Mouse (Mus musculus) midbrain, embryonic 10.5 days (tissue): ENCODE measurements around the gene Hmgb1. TPM values are rescaled to one million over a fixed set of nuclear protein-coding genes. Genes with fewer than 3 reads are reported as not detected.

Source experiments
- DNase-seq: peaks from one replicate; pipeline ENCODE4 v3.0.0-alpha.2; 2017; ENCODE audit warnings: low spot score
- H3K27ac ChIP-seq: fragments of 300-500 bp; sonication (generic); replicated peaks from 2 replicates; pipeline ENCODE4 v1.5.1; 2016; ENCODE audit warnings: mild to moderate bottlenecking
- H3K27me3 ChIP-seq: fragments of 300-500 bp; sonication (generic); 2 replicates; pipeline ENCODE4 v1.6.1; 2016; ENCODE audit warnings: low read depth, mild to moderate bottlenecking; ENCODE audit not compliant: poor library complexity, severe bottlenecking
- H3K36me3 ChIP-seq: fragments of 300-500 bp; sonication (generic); 2 replicates; pipeline ENCODE4 v1.6.1; 2016; ENCODE audit warnings: mild to moderate bottlenecking, moderate library complexity
- H3K4me1 ChIP-seq: fragments of 300-500 bp; sonication (generic); 2 replicates; pipeline ENCODE4 v1.6.1; 2016
- H3K4me3 ChIP-seq: fragments of 300-500 bp; sonication (generic); 2 replicates; pipeline ENCODE4 v1.5.1; 2016; ENCODE audit warnings: mild to moderate bottlenecking, moderate library complexity
- H3K9me3 ChIP-seq: fragments of 300-500 bp; sonication (generic); replicated peaks from 2 replicates; pipeline ENCODE4 v1.6.1; 2016; ENCODE audit warnings: mild to moderate bottlenecking
- WGBS: fragments of 180-500 bp; shearing (Covaris S2); methylation state at CpG from one replicate; pipeline ENCODE4 v1.1.7; 2016; 5-methylcytosine and 5-hydroxymethylcytosine counted together
- polyA plus RNA-seq: library from polyadenylated mRNA; unstranded; fragments of >200 nt; fragmentation: Nextera tagmentation; extraction: Ambion mirVana; gene quantifications from 2 replicates; pipeline ENCODE4 v1.2.1, GENCODE M21; 2016

Gene Hmgb1
- polyA plus RNA-seq, 1 experiment from 2014 or later, result 1,420 TPM

- H3K36me3 ChIP-seq, result peaks cover 22% of the 10 kb centered on the region
- H3K9me3 ChIP-seq, result no peaks in the 10 kb centered on the region
- H3K27me3 ChIP-seq, result no peaks in the 10 kb centered on the region
- peak overlapping the region; percentile 82 for H3K4me3 ChIP-seq
- H3K4me1 ChIP-seq, result peaks cover 26% of the 10 kb centered on the region
- WGBS, result 4% methylated on average over 32 of the region's 34 CpGs
- H3K27ac ChIP-seq, result peak overlapping the region; percentile 99
- DNase-seq, result no peak
Measured at GRCm38 (mm10) chr5:149053352-149054168, 130.7 kb downstream of the Hmgb1 start.

GRCm38 (mm10) chr5:149052421-149053338, 131.6 kb downstream of the Hmgb1 start:
- H3K27ac ChIP-seq, result peak overlapping the region; percentile 99
- H3K4me1 ChIP-seq, result peaks cover 26% of the 10 kb centered on the region
- H3K9me3 ChIP-seq, result no peaks in the 10 kb centered on the region
- H3K4me3 ChIP-seq, result peak overlapping the region; percentile 82
- no peaks in the 10 kb centered on the region for H3K27me3 ChIP-seq
- peak; percentile 99 for DNase-seq
- peaks cover 23% of the 10 kb centered on the region for H3K36me3 ChIP-seq
- under 1% methylated on average over 109 of the region's 110 CpGs for WGBS

- Histone ChIP-seq H3K27me3 (no peaks in the 10 kb centered on the region), H3K4me1 (peaks cover 26% of the 10 kb centered on the region), H3K4me3 (peak overlapping the region; percentile 82), H3K27ac (peak overlapping the region; percentile 99), H3K36me3 (peaks cover 28% of the 10 kb centered on the region), H3K9me3 (no peaks in the 10 kb centered on the region)
- 3% methylated on average over 97 of the region's 120 CpGs for WGBS
- DNase-seq, result peak; percentile 83
Measured at GRCm38 (mm10) chr5:149051571-149052420, 132.5 kb downstream of the Hmgb1 start.

GRCm38 (mm10) chr5:149051194-149051570, 133.1 kb downstream of the Hmgb1 start:
- Histone ChIP-seq H3K36me3 (peaks cover 34% of the 10 kb centered on the region), H3K4me1 (peaks cover 26% of the 10 kb centered on the region), H3K27ac (peak overlapping the region; percentile 99), H3K9me3 (no peaks in the 10 kb centered on the region), H3K4me3 (peak overlapping the region; percentile 82), H3K27me3 (no peaks in the 10 kb centered on the region)
- peak; percentile 50 for DNase-seq
- under 1% methylated on average over 27 of the region's 27 CpGs for WGBS

GRCm38 (mm10) chr5:149050588-149051160, 133.6 kb downstream of the Hmgb1 start:
- H3K4me3 ChIP-seq, result peak overlapping the region; percentile 82
- DNase-seq, result no peak
- no peaks in the 10 kb centered on the region for H3K27me3 ChIP-seq
- H3K4me1 ChIP-seq, result peaks cover 26% of the 10 kb centered on the region
- peak overlapping the region; percentile 99 for H3K27ac ChIP-seq
- 41% methylated on average over 10 of the region's 10 CpGs for WGBS
- H3K36me3 ChIP-seq, result peaks cover 40% of the 10 kb centered on the region
- H3K9me3 ChIP-seq, result no peaks in the 10 kb centered on the region

- Histone ChIP-seq H3K4me3 (peak overlapping the region; percentile 3; the same call in 1 of the 2 replicates), H3K27me3 (no peaks in the 10 kb centered on the region), H3K4me1 (peaks cover 26% of the 10 kb centered on the region), H3K36me3 (peaks cover 48% of the 10 kb centered on the region), H3K9me3 (no peaks in the 10 kb centered on the region), H3K27ac (no peak overlapping the region)
- DNase-seq, result no peak
- 80% methylated on average over 3 of the region's 3 CpGs for WGBS
Measured at GRCm38 (mm10) chr5:149049435-149049834, 134.9 kb downstream of the Hmgb1 start.

- Histone ChIP-seq H3K9me3 (no peaks in the 10 kb centered on the region), H3K27me3 (no peaks in the 10 kb centered on the region), H3K4me1 (peaks cover 24% of the 10 kb centered on the region), H3K27ac (no peak overlapping the region), H3K36me3 (peaks cover 51% of the 10 kb centered on the region), H3K4me3 (no peak overlapping the region)
- WGBS, result 88% methylated on average over 1 of the region's 1 CpGs
- DNase-seq, result no peak
Measured at GRCm38 (mm10) chr5:149048961-149049360, 135.3 kb downstream of the Hmgb1 start.

GRCm38 (mm10) chr5:149046650-149047049, 137.6 kb downstream of the Hmgb1 start:
- Histone ChIP-seq H3K27ac (no peak overlapping the region), H3K9me3 (no peaks in the 10 kb centered on the region), H3K27me3 (no peaks in the 10 kb centered on the region), H3K36me3 (peaks cover 60% of the 10 kb centered on the region), H3K4me1 (peaks cover 16% of the 10 kb centered on the region), H3K4me3 (no peak overlapping the region)
- WGBS, result 87% methylated on average over 9 of the region's 9 CpGs
- no peak for DNase-seq

- no peak for DNase-seq
- 91% methylated on average over 9 of the region's 9 CpGs for WGBS
- Histone ChIP-seq H3K27me3 (no peaks in the 10 kb centered on the region), H3K36me3 (peaks cover 57% of the 10 kb centered on the region), H3K9me3 (no peaks in the 10 kb centered on the region), H3K27ac (no peak overlapping the region), H3K4me1 (peaks cover 13% of the 10 kb centered on the region), H3K4me3 (no peak overlapping the region)
Measured at GRCm38 (mm10) chr5:149045470-149046085, 138.7 kb downstream of the Hmgb1 start.

- Histone ChIP-seq H3K9me3 (peaks cover 1% of the 10 kb centered on the region; the same call in 1 of the 2 replicates), H3K27ac (no peak overlapping the region), H3K27me3 (no peaks in the 10 kb centered on the region), H3K36me3 (peaks cover 54% of the 10 kb centered on the region), H3K4me3 (no peak overlapping the region), H3K4me1 (peaks cover 8% of the 10 kb centered on the region)
- 87% methylated on average over 7 of the region's 7 CpGs for WGBS
- no peak for DNase-seq
Measured at GRCm38 (mm10) chr5:149045054-149045453, 139.2 kb downstream of the Hmgb1 start.

GRCm38 (mm10) chr5:149044067-149044466, 140.2 kb downstream of the Hmgb1 start:
- no peak overlapping the region for H3K27ac ChIP-seq
- DNase-seq, result no peak
- H3K4me1 ChIP-seq, result no peaks in the 10 kb centered on the region
- WGBS, result 79% methylated on average over 4 of the region's 4 CpGs
- no peak overlapping the region for H3K4me3 ChIP-seq
- H3K27me3 ChIP-seq, result no peaks in the 10 kb centered on the region
- peaks cover 50% of the 10 kb centered on the region for H3K36me3 ChIP-seq
- peaks cover 4% of the 10 kb centered on the region; the same call in 1 of the 2 replicates for H3K9me3 ChIP-seq
